Comparison of ENCODE assay signal across 8 mouse cellular contexts in the genomic region with DNA sequence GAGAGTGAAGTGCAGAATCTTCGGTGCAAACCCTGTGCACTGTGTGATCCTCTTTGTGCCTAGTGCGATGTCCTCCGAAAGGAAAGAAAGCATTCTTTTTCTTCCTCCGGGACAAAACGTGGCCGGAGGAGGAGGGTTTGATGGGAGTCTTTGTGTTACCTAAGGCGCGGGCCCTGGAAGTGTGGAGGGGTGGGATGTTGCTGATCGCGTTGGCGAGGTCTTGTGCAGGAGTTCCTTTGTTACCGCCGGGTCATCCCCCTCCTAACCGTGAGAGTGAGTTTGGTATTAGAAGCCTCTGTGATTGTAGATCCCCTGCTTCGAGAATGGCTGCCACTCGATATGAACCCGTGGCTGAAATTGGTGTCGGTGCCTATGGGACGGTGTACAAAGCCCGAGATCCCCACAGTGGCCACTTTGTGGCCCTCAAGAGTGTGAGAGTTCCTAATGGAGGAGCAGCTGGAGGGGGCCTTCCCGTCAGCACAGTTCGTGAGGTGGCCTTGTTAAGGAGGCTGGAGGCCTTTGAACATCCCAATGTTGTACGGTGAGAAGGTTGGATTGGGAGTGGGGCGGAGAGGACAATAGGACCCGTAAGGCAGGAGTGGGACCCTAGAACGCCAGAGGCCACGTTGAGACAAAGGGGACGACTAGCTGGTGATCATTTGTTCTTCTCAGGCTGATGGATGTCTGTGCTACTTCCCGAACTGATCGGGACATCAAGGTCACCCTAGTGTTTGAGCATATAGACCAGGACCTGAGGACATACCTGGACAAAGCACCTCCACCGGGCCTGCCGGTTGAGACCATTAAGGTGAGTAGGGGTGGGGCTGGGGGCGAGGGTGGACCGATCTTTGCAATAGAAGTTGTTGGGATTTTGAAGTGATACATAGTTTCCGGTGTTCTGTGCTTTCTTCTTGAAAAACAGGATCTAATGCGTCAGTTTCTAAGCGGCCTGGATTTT. TPM values are rescaled to one million over a fixed set of nuclear protein-coding genes. Genes with fewer than 3 reads are reported as not detected.
DNase-seq lines count a peak whose midpoint lies in the region; ATAC-seq and TF ChIP-seq lines count a peak whose summit lies in the region.

No protein-coding gene starts in this region.

- peaks cover 43% of the 10 kb centered on the region for H3K36me3 ChIP-seq in heart, embryonic 13.5 days
- H3K36me3 ChIP-seq in C2C12 (ENCODE audit: control insufficient read depth, insufficient read depth): peaks cover 40% of the 10 kb centered on the region
- H3K36me3 ChIP-seq in embryonic facial prominence, embryonic 10.5 days (replicated peaks): peaks cover 46% of the 10 kb centered on the region
- peaks cover 21% of the 10 kb centered on the region for H3K36me3 ChIP-seq in intestine, embryonic 16.5 days (ENCODE audit: control insufficient read depth, insufficient read depth, low read length)
- peaks cover 40% of the 10 kb centered on the region for H3K36me3 ChIP-seq in neural tube, embryonic 12.5 days

- H3K27me3 ChIP-seq in heart, embryonic 13.5 days (replicated peaks): peaks cover 33% of the 10 kb centered on the region
- no peaks in the 10 kb centered on the region for H3K27me3 ChIP-seq in C2C12 (ENCODE audit: control insufficient read depth, insufficient read depth, insufficient read length)
- peaks cover 31% of the 10 kb centered on the region for H3K27me3 ChIP-seq in embryonic facial prominence, embryonic 10.5 days (replicated peaks; ENCODE audit: low read depth, poor library complexity, severe bottlenecking)
- no peaks in the 10 kb centered on the region for H3K27me3 ChIP-seq in intestine, embryonic 16.5 days (replicated peaks; ENCODE audit: control insufficient read depth, insufficient read depth, low read length)
- H3K27me3 ChIP-seq in neural tube, embryonic 12.5 days (replicated peaks): no peaks in the 10 kb centered on the region

- H3K9ac ChIP-seq in heart, embryonic 13.5 days: peak overlapping the region; percentile 92
- peak overlapping the region; percentile 87 for H3K9ac ChIP-seq in intestine, embryonic 16.5 days (ENCODE audit: low read depth, low read length)
- peak overlapping the region; percentile 93 for H3K9ac ChIP-seq in neural tube, embryonic 12.5 days

- intact Hi-C loops in heart, postnatal 10 days (cut with DNase I): no loop called here

- peak overlapping the region; percentile 81 for H3K27ac ChIP-seq in heart, embryonic 13.5 days (replicated peaks)
- H3K27ac ChIP-seq in embryonic facial prominence, embryonic 10.5 days (replicated peaks): peak overlapping the region; percentile 100
- H3K27ac ChIP-seq in intestine, embryonic 16.5 days (ENCODE audit: low read length): peak overlapping the region; percentile 81
- H3K27ac ChIP-seq in neural tube, embryonic 12.5 days: peak overlapping the region; percentile 57; the same call in 1 of the 2 replicates

- H3K79me3 ChIP-seq in C2C12 (ENCODE audit: low read depth): peaks cover 27% of the 10 kb centered on the region

- WGBS in heart, embryonic 13.5 days: 12% methylated on average over 37 of the region's 37 CpGs
- 16% methylated on average over 37 of the region's 37 CpGs for WGBS in embryonic facial prominence, embryonic 10.5 days
- 8% methylated on average over 37 of the region's 37 CpGs for WGBS in intestine, embryonic 16.5 days
- WGBS in neural tube, embryonic 12.5 days: 13% methylated on average over 37 of the region's 37 CpGs

- DNase-seq in heart, postnatal 10 days: no peak
- DNase-seq in embryonic facial prominence, embryonic 10.5 days (ENCODE audit: low spot score): peak; percentile 58
- no peak for DNase-seq in adrenal gland, postnatal 10 days
- no peak for DNase-seq in spleen, postnatal 4 days (ENCODE audit: low spot score in 2 of 2)

- no peak for TF ChIP-seq CTCF in C2C12 (IDR thresholded peaks at IDR 0.05; ENCODE audit: control insufficient read depth, insufficient read depth, insufficient read length)

- peak overlapping the region; percentile 92 for H3ac ChIP-seq in C2C12 (ENCODE audit: control insufficient read depth, insufficient read length, low read depth)

- no peaks in the 10 kb centered on the region for H3K9me3 ChIP-seq in heart, embryonic 13.5 days
- H3K9me3 ChIP-seq in embryonic facial prominence, embryonic 10.5 days: no peaks in the 10 kb centered on the region
- no peaks in the 10 kb centered on the region for H3K9me3 ChIP-seq in intestine, embryonic 16.5 days (ENCODE audit: control insufficient read depth, low read length)
- H3K9me3 ChIP-seq in neural tube, embryonic 12.5 days: no peaks in the 10 kb centered on the region

- no peak for ATAC-seq in heart, embryonic 13.5 days (ENCODE audit: extremely low read depth, insufficient number of reproducible peaks, low FRiP score, low TSS enrichment)
- no peak for ATAC-seq in intestine, embryonic 16.5 days
- no peak; the same call in 1 of the 2 replicates for ATAC-seq in neural tube, embryonic 12.5 days (ENCODE audit: low FRiP score, low read depth)

- H3K79me2 ChIP-seq in C2C12 (ENCODE audit: control insufficient read depth, insufficient read depth): peaks cover 50% of the 10 kb centered on the region

- peak overlapping the region; percentile 89 for H3K4me2 ChIP-seq in heart, embryonic 13.5 days
- peak overlapping the region; percentile 65 for H3K4me2 ChIP-seq in intestine, embryonic 16.5 days (ENCODE audit: low read depth, low read length)
- H3K4me2 ChIP-seq in neural tube, embryonic 12.5 days (replicated peaks): peak overlapping the region; percentile 90

- peak overlapping the region; percentile 66 for H3K4me3 ChIP-seq in heart, embryonic 13.5 days
- peak overlapping the region; percentile 88 for H3K4me3 ChIP-seq in C2C12 (ENCODE audit: insufficient read depth, poor library complexity, severe bottlenecking)
- peak overlapping the region; percentile 93 for H3K4me3 ChIP-seq in embryonic facial prominence, embryonic 10.5 days
- peak overlapping the region; percentile 73 for H3K4me3 ChIP-seq in intestine, embryonic 16.5 days (ENCODE audit: low read length)
- H3K4me3 ChIP-seq in neural tube, embryonic 12.5 days: peak overlapping the region; percentile 81

- peaks cover 48% of the 10 kb centered on the region for H3K4me1 ChIP-seq in heart, embryonic 13.5 days
- H3K4me1 ChIP-seq in embryonic facial prominence, embryonic 10.5 days: peaks cover 62% of the 10 kb centered on the region
- peaks cover 29% of the 10 kb centered on the region for H3K4me1 ChIP-seq in intestine, embryonic 16.5 days (ENCODE audit: control insufficient read depth, insufficient read depth, low read length)
- peaks cover 42% of the 10 kb centered on the region for H3K4me1 ChIP-seq in neural tube, embryonic 12.5 days

TF ChIP-seq in C2C12, 6 proteins besides CTCF, POLR2A, EP300 and RAD21 (continues in another document):
- TF ChIP-seq CEBPB (IDR thresholded peaks at IDR 0.05; ENCODE audit: low read depth) (no peak), USF1 (IDR thresholded peaks at IDR 0.05; ENCODE audit: low read depth) (no peak), MYOD1 (IDR thresholded peaks at IDR 0.05; ENCODE audit: control insufficient read depth, insufficient read length, low read depth) (no peak)

RNA-seq across cellular contexts. Expression of a gene that starts 0.9 kb away (rescaled TPM):
- 1,002 and 1,117 TPM in 2 replicates for polyA plus RNA-seq in heart, embryonic 13.5 days (2015; fragmentation: Nextera tagmentation; extraction: Ambion mirVana)
- 100 to 1,000 TPM; 154 to 196 TPM for total RNA-seq in heart, postnatal 10 days (2021)
- 714 TPM for polyA plus RNA-seq in C2C12 (2012; fragmentation: generic; extraction: Trizol)
- 3,008 and 3,023 TPM in 2 replicates for polyA plus RNA-seq in embryonic facial prominence, embryonic 10.5 days (2016; fragmentation: Nextera tagmentation; extraction: Ambion mirVana)
- polyA plus RNA-seq in intestine, embryonic 16.5 days (2015; fragmentation: Nextera tagmentation; extraction: Ambion mirVana): 1,474 and 1,595 TPM in 2 replicates
- polyA plus RNA-seq in neural tube, embryonic 12.5 days (2016; fragmentation: Nextera tagmentation; extraction: Ambion mirVana): 1,857 and 1,896 TPM in 2 replicates
- total RNA-seq in adrenal gland, postnatal 10 days (2021): 100 to 1,000 TPM; 267 to 302 TPM

RNA-seq across cellular contexts. Expression of a gene that starts 4.2 kb away (rescaled TPM):
- 0.12 and 0.18 TPM in 2 replicates for polyA plus RNA-seq in heart, embryonic 13.5 days (2015; fragmentation: Nextera tagmentation; extraction: Ambion mirVana)
- total RNA-seq in heart, postnatal 10 days (2021): 1 to 10 TPM; 1.7 to 2.9 TPM
- 3.0 TPM for polyA plus RNA-seq in C2C12 (2012; fragmentation: generic; extraction: Trizol)
- polyA plus RNA-seq in embryonic facial prominence, embryonic 10.5 days (2016; fragmentation: Nextera tagmentation; extraction: Ambion mirVana): 1.2 and 1.3 TPM in 2 replicates
- 0.40 and 0.50 TPM in 2 replicates for polyA plus RNA-seq in intestine, embryonic 16.5 days (2015; fragmentation: Nextera tagmentation; extraction: Ambion mirVana)
- 6.1 TPM in 2 replicates for polyA plus RNA-seq in neural tube, embryonic 12.5 days (2016; fragmentation: Nextera tagmentation; extraction: Ambion mirVana)
- 1 to 10 TPM; 6.5 to 6.9 TPM for total RNA-seq in adrenal gland, postnatal 10 days (2021)

RNA-seq across cellular contexts. Expression of a gene that starts 5.9 kb away (rescaled TPM):
- 110 and 114 TPM in 2 replicates for polyA plus RNA-seq in heart, embryonic 13.5 days (2015; fragmentation: Nextera tagmentation; extraction: Ambion mirVana)
- 10 to 100 TPM; 50.0 to 53.8 TPM for total RNA-seq in heart, postnatal 10 days (2021)
- 118 TPM for polyA plus RNA-seq in C2C12 (2012; fragmentation: generic; extraction: Trizol)
- 168 and 180 TPM in 2 replicates for polyA plus RNA-seq in embryonic facial prominence, embryonic 10.5 days (2016; fragmentation: Nextera tagmentation; extraction: Ambion mirVana)
- 189 and 206 TPM in 2 replicates for polyA plus RNA-seq in intestine, embryonic 16.5 days (2015; fragmentation: Nextera tagmentation; extraction: Ambion mirVana)
- 137 and 147 TPM in 2 replicates for polyA plus RNA-seq in neural tube, embryonic 12.5 days (2016; fragmentation: Nextera tagmentation; extraction: Ambion mirVana)
- 10 to 100 TPM; 81.7 to 94.3 TPM for total RNA-seq in adrenal gland, postnatal 10 days (2021)

RNA-seq across cellular contexts. Expression of a gene that starts 10.9 kb away (rescaled TPM):
- polyA plus RNA-seq in heart, embryonic 13.5 days (2015; fragmentation: Nextera tagmentation; extraction: Ambion mirVana): not detected in 2 replicates
- 1 to 10 TPM; 5.5 to 8.3 TPM for total RNA-seq in heart, postnatal 10 days (2021)
- 3.2 TPM for polyA plus RNA-seq in C2C12 (2012; fragmentation: generic; extraction: Trizol)
- polyA plus RNA-seq in embryonic facial prominence, embryonic 10.5 days (2016; fragmentation: Nextera tagmentation; extraction: Ambion mirVana): 0.04 and 0.21 TPM in 2 replicates
- 0.05 and 0.21 TPM in 2 replicates for polyA plus RNA-seq in intestine, embryonic 16.5 days (2015; fragmentation: Nextera tagmentation; extraction: Ambion mirVana)
- 1.1 and 1.3 TPM in 2 replicates for polyA plus RNA-seq in neural tube, embryonic 12.5 days (2016; fragmentation: Nextera tagmentation; extraction: Ambion mirVana)
- 1 to 10 TPM; 5.7 to 6.2 TPM for total RNA-seq in adrenal gland, postnatal 10 days (2021)

RNA-seq across cellular contexts. Expression of a gene that starts 16.1 kb away (rescaled TPM):
- 0.10 and 0.21 TPM in 2 replicates for polyA plus RNA-seq in heart, embryonic 13.5 days (2015; fragmentation: Nextera tagmentation; extraction: Ambion mirVana)
- under 1 TPM; 0.22 to 0.29 TPM for total RNA-seq in heart, postnatal 10 days (2021)
- 0.20 TPM for polyA plus RNA-seq in C2C12 (2012; fragmentation: generic; extraction: Trizol)
- polyA plus RNA-seq in embryonic facial prominence, embryonic 10.5 days (2016; fragmentation: Nextera tagmentation; extraction: Ambion mirVana): 0.14 TPM in 2 replicates
- 0.05 and 0.11 TPM in 2 replicates for polyA plus RNA-seq in intestine, embryonic 16.5 days (2015; fragmentation: Nextera tagmentation; extraction: Ambion mirVana)
- polyA plus RNA-seq in neural tube, embryonic 12.5 days (2016; fragmentation: Nextera tagmentation; extraction: Ambion mirVana): 0.13 and 0.25 TPM in 2 replicates
- total RNA-seq in adrenal gland, postnatal 10 days (2021): under 1 TPM; 0.27 to 0.30 TPM
